ENCODE assay signal across 20 mouse cellular contexts in the genomic region with DNA sequence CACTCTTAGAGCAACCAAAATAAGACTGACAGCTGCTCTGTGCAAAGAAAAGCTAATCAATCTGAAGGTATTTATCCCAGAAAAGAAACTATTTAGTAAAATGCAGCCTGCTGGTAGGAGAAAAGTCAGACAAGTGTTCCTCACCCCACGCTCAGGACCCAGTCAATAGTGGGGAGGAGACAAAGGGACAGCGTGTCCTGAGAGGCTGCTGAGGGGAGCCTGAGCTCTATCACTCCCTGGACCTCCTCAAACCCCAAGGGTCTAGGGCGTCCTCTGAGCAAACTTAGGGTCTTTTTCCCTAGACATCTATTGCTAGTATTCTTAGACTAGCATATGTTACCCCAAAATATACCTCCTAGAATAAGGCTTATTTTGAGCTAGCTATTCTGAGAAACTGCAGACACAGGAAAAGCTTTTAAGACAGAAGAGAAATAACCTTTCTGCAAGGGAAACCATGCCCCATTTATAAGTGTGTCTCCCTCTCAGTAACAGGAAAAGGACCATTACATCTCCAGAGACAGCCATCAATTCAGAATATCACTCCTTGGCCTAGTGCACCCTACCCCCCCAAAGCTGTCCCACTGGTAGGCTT.
DNase-seq lines count a peak whose midpoint lies in the region; TF ChIP-seq lines count a peak whose summit lies in the region.
"Had no signal": no experiment of that assay in that cellular context is flagged by ENCODE, and none has a peak within 500 bp of the region (broad histone marks: within the 10 kb centered on the region; RNA-seq: fewer than 3 reads in every experiment).

No protein-coding gene starts in this region.

- TF ChIP-seq CTCF in left cerebral cortex, adult 2 months (IDR thresholded peaks at IDR 0.05), result no peak
- no peak for TF ChIP-seq CTCF in cortical plate, adult 2 months (IDR thresholded peaks at IDR 0.05; ENCODE audit: extremely low read depth, insufficient read depth, low read length)

- intact Hi-C loops in left cerebral cortex, adult 2 months (cut with DNase I), result no loop called here

- peak; percentile 85 for DNase-seq in heart, adult 11 months
- no peak for DNase-seq in heart, adult 18-20 months
- no peak for DNase-seq in left cerebral cortex, adult 2 months (ENCODE audit: extremely low spot score in 1 of 2, low spot score in 2 of 2)
- DNase-seq in left cerebral cortex, adult 18-20 months (ENCODE audit: low spot score in 2 of 2), result no peak
- DNase-seq in lung, postnatal 14 days, result no peak
- DNase-seq: adrenal gland, adult 2 months; adrenal gland, postnatal 14 days; cerebellum, adult 11-12 months; cerebellum, adult 8-10 months; cerebellum, postnatal 10 days; cerebellum, postnatal 36 days; gastrocnemius, postnatal 10 days; gastrocnemius, postnatal 36 days; heart, postnatal 36 days had no signal

- TF ChIP-seq POLR2A in cortical plate, adult 2 months (IDR thresholded peaks at IDR 0.05; ENCODE audit: extremely low read depth, insufficient read depth, low read length), result no peak

- H3K4me1 ChIP-seq in cortical plate, adult 2 months (ENCODE audit: control insufficient read depth, insufficient read depth, low read length), result peaks cover 5% of the 10 kb centered on the region
- H3K4me1 ChIP-seq: forebrain, embryonic 13.5 days; hindbrain, embryonic 10.5 days; hindbrain, embryonic 13.5 days had no signal

- no peak overlapping the region for H3K4me3 ChIP-seq in left cerebral cortex, adult 2 months
- H3K4me3 ChIP-seq in cortical plate, adult 2 months (ENCODE audit: insufficient read depth, low read length), result no peak overlapping the region
- H3K4me3 ChIP-seq: forebrain, embryonic 10.5 days; forebrain, embryonic 13.5 days; hindbrain, embryonic 10.5 days; hindbrain, embryonic 13.5 days; intestine, embryonic 15.5 days had no signal

- H3K27ac ChIP-seq in left cerebral cortex, adult 2 months, result peak overlapping the region; percentile 85
- H3K27ac ChIP-seq in cortical plate, adult 2 months (ENCODE audit: insufficient read depth, low read length), result peak overlapping the region; percentile 93
- H3K27ac ChIP-seq: forebrain, embryonic 10.5 days; forebrain, embryonic 13.5 days; hindbrain, embryonic 10.5 days; hindbrain, embryonic 13.5 days; intestine, embryonic 15.5 days had no signal
